Mouse (Mus musculus) myocyte (in vitro differentiated cells): Measurements from ENCODE around the gene Stx4a. TPM values are rescaled to one million over a fixed set of nuclear protein-coding genes. Genes with fewer than 3 reads are reported as not detected.
A peak's percentile ranks its signal among the peaks of the same experiment; 100 is the strongest.

Experiments
- H3K27me3 ChIP-seq: one replicate; pipeline ENCODE4 v1.6.1; 2011; ENCODE audit not compliant: control insufficient read depth, insufficient read depth, insufficient read length
- H3K36me3 ChIP-seq: one replicate; pipeline ENCODE4 v1.6.1; 2011; ENCODE audit not compliant: control insufficient read depth, insufficient read depth
- H3K4me2 ChIP-seq: one replicate; pipeline ENCODE4 v1.6.1; 2011; ENCODE audit warnings: low read depth, control low read depth
- H3K4me3 ChIP-seq: one replicate; pipeline ENCODE4 v1.5.1; 2011; ENCODE audit warnings: mild to moderate bottlenecking, control low read depth, moderate library complexity
- H3K79me2 ChIP-seq: one replicate; pipeline ENCODE4 v1.6.1; 2011; ENCODE audit not compliant: control insufficient read depth, insufficient read depth
- H3ac ChIP-seq: one replicate; pipeline ENCODE4 v1.6.1; 2011; ENCODE audit not compliant: control insufficient read depth, insufficient read length
- CEBPB ChIP-seq: IDR thresholded peaks from 2 replicates; pipeline ENCODE4 v1.6.1; 2011; ENCODE audit warnings: mild to moderate bottlenecking, moderate library complexity; ENCODE audit not compliant: poor library complexity, insufficient read depth, severe bottlenecking
- E2F4 ChIP-seq: IDR thresholded peaks from one replicate; pipeline ENCODE4 v1.6.1; 2011; ENCODE audit warnings: mild to moderate bottlenecking, control low read depth, moderate library complexity; ENCODE audit not compliant: insufficient read depth
- MAX ChIP-seq: IDR thresholded peaks from one replicate; pipeline ENCODE4 v1.6.1; 2011; ENCODE audit warnings: low read depth, mild to moderate bottlenecking, control low read depth
- MYOD1 ChIP-seq, 3 experiments: IDR thresholded peaks; one replicate each; pipeline ENCODE4 v1.6.1; 2011; ENCODE audit warnings: control low read depth in 2 of 3, low read depth in 2 of 3, mild to moderate bottlenecking in 2 of 3, moderate library complexity in 1 of 3; ENCODE audit not compliant: insufficient read length in 2 of 3, control insufficient read depth in 1 of 3
- MYOG ChIP-seq, 3 experiments: IDR thresholded peaks; one replicate each; pipeline ENCODE4 v1.6.1; 2011; ENCODE audit warnings: control low read depth in 2 of 3, low read depth in 2 of 3, mild to moderate bottlenecking in 2 of 3; ENCODE audit not compliant: insufficient read length in 2 of 3, control insufficient read depth in 1 of 3, insufficient read depth in 1 of 3
- POLR2A ChIP-seq: IDR thresholded peaks from one replicate; pipeline ENCODE4 v1.6.1; 2011; ENCODE audit warnings: low read depth, mild to moderate bottlenecking, control low read depth, moderate library complexity; ENCODE audit not compliant: insufficient read length
- POLR2AphosphoS2 ChIP-seq: IDR thresholded peaks from one replicate; pipeline ENCODE4 v1.6.1; 2011; ENCODE audit warnings: low read depth, control low read depth; ENCODE audit not compliant: insufficient read length
- REST ChIP-seq: IDR thresholded peaks from one replicate; pipeline ENCODE4 v1.6.1; 2011; ENCODE audit warnings: mild to moderate bottlenecking, control low read depth, moderate library complexity; ENCODE audit not compliant: insufficient read depth, insufficient read length
- SRF ChIP-seq: IDR thresholded peaks from one replicate; pipeline ENCODE4 v1.6.1; 2011; ENCODE audit warnings: low read depth; ENCODE audit not compliant: control insufficient read depth, insufficient read length
- TCF12 ChIP-seq: IDR thresholded peaks from one replicate; pipeline ENCODE4 v1.6.1; 2011; ENCODE audit warnings: mild to moderate bottlenecking, control low read depth; ENCODE audit not compliant: poor library complexity, insufficient read depth, severe bottlenecking
- TCF3 ChIP-seq: IDR thresholded peaks from one replicate; pipeline ENCODE4 v1.6.1; 2011; ENCODE audit warnings: low read depth, control low read depth; ENCODE audit not compliant: insufficient read length
- USF1 ChIP-seq: IDR thresholded peaks from one replicate; pipeline ENCODE4 v1.6.1; 2011; ENCODE audit warnings: low read depth, mild to moderate bottlenecking, control low read depth, moderate library complexity
- polyA plus RNA-seq: library from polyadenylated mRNA; unstranded; fragments of >200 nt; fragmentation: generic; extraction: Trizol; gene quantifications from one replicate; pipeline ENCODE4 v1.2.1, GENCODE M21; 2012; ENCODE audit warnings: missing spikeins

Gene Stx4a
- polyA plus RNA-seq, 1 experiment, result 73.0 TPM

DNA sequence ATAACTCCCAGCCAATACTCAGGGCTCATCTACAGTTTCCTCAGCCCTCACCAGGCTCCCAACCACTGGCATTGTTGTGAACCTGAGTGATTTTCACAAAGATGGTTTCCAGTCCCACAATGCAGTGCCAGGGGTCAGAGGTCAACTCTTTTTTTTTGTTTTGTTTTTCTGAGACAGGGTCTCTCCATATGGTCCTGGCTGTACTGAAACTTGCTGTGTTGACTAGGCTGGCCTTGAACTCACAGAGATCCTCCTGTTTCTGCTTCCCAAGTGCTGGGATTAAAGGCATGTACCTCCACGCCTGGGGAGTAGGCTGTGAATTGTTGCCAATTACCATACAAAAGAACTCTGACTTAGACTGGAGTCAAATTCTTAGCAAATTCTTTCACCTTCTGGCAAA, 14.2 kb upstream of the Stx4a start:
- Histone ChIP-seq H3ac (no peak overlapping the region), H3K27me3 (no peaks in the 10 kb centered on the region), H3K4me3 (no peak overlapping the region), H3K36me3 (no peaks in the 10 kb centered on the region), H3K79me2 (no peaks in the 10 kb centered on the region), H3K4me2 (no peak overlapping the region)
- TF ChIP-seq POLR2A (no peak), MYOG (IDR thresholded peaks at IDR 0.05; ENCODE audit: control insufficient read depth in 1 of 3, insufficient read depth in 1 of 3, insufficient read length in 2 of 3, low read depth in 2 of 3) (no peak), CEBPB (no peak), MYOD1 (IDR thresholded peaks at IDR 0.05; ENCODE audit: control insufficient read depth in 1 of 3, insufficient read length in 2 of 3, low read depth in 2 of 3) (no peak), POLR2AphosphoS2 (no peak), TCF12 (no peak), MAX (no peak), USF1 (no peak)

DNA sequence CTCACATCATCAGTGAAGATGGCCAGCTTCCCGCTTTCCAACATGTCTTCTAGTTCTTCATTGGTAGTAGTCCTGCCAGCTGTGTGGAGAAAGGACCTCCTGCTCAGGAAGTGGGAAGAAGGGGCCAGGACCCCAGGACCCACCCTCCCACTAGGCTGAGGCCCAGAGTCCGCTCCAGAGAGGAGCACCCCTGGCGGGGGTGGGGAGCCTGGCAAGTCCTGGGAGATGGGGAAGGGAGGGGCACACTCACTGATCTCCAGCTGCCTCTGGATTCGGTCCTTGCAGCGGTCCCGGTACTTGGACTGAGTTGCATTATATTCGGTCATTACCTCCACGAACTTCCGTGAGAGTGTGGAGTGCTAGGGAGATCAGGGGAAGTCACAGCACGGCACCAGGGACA, 13.4 kb upstream of the Stx4a start:
- H3ac ChIP-seq, result no peak overlapping the region
- H3K4me2 ChIP-seq, result no peak overlapping the region
- no peaks in the 10 kb centered on the region for H3K36me3 ChIP-seq
- no peaks in the 10 kb centered on the region for H3K27me3 ChIP-seq
- TF ChIP-seq SRF, result no peak
- TF ChIP-seq CEBPB, result no peak
- no peak for TF ChIP-seq POLR2A
- TF ChIP-seq REST, result no peak
- no peak for TF ChIP-seq TCF12
- no peak for TF ChIP-seq MYOG (IDR thresholded peaks at IDR 0.05; ENCODE audit: control insufficient read depth in 1 of 3, insufficient read depth in 1 of 3, insufficient read length in 2 of 3, low read depth in 2 of 3)
- no peak for TF ChIP-seq USF1
- no peak for TF ChIP-seq MAX
- TF ChIP-seq TCF3, result no peak
- no peak for TF ChIP-seq E2F4
- no peak for TF ChIP-seq MYOD1 (IDR thresholded peaks at IDR 0.05; ENCODE audit: control insufficient read depth in 1 of 3, insufficient read length in 2 of 3, low read depth in 2 of 3)
- TF ChIP-seq POLR2AphosphoS2, result no peak
- no peaks in the 10 kb centered on the region for H3K79me2 ChIP-seq
- H3K4me3 ChIP-seq, result no peak overlapping the region

DNA sequence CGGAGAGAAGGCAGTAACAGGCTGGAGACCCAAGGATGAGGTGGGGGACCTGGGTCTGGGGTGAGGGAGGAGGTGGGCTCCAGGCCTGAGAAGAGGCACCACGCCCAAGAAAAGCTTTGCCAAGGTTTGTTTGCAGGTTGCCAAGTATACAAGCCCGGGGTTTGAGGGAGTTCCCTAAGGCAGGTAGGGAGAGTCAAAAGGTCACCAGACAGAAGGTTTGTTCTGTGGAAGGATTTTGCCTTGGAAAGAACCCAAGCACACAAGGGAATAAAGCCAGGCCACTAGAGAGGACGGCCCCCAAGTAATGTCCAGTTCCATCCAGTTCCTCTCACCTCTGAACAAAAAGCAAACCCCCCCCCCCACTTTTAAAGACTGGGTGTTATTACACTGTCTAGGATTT, 12.9 kb upstream of the Stx4a start:
- Histone ChIP-seq H3K79me2 (no peaks in the 10 kb centered on the region), H3ac (no peak overlapping the region), H3K4me2 (no peak overlapping the region), H3K27me3 (no peaks in the 10 kb centered on the region), H3K36me3 (no peaks in the 10 kb centered on the region), H3K4me3 (no peak overlapping the region)
- TF ChIP-seq E2F4, result no peak
- TF ChIP-seq MYOD1 (IDR thresholded peaks at IDR 0.05; ENCODE audit: control insufficient read depth in 1 of 3, insufficient read length in 2 of 3, low read depth in 2 of 3), result no peak
- TF ChIP-seq TCF12, result no peak
- TF ChIP-seq TCF3, result no peak
- no peak for TF ChIP-seq CEBPB
- TF ChIP-seq POLR2AphosphoS2, result no peak
- TF ChIP-seq USF1, result no peak
- no peak for TF ChIP-seq POLR2A
- no peak for TF ChIP-seq SRF

DNA sequence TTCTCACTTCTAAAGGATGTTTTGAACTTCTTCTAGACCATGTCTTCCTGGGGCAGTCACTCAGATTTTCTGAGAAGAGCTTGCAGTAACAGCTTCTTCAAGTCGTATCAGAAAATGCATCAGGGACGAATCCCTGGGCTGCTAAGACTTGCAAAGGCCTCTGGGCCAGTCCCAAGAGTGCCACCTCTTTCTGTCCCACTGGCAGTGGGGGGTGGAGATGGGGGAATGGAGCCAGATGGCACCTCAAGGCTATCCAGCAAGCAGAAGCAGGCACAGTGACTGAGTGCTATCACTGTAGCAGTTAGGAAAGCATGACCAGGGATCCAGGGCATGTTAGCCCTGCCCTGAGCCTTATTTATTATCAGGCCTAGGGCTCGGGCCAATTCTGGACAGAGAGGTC, 11.8 kb upstream of the Stx4a start:
- H3K36me3 ChIP-seq, result no peaks in the 10 kb centered on the region
- H3K79me2 ChIP-seq, result no peaks in the 10 kb centered on the region
- H3K4me2 ChIP-seq, result no peak overlapping the region
- H3ac ChIP-seq, result no peak overlapping the region
- no peaks in the 10 kb centered on the region for H3K27me3 ChIP-seq
- TF ChIP-seq POLR2A, result no peak
- TF ChIP-seq MAX, result no peak
- TF ChIP-seq POLR2AphosphoS2, result no peak
- H3K4me3 ChIP-seq, result no peak overlapping the region

- no peak overlapping the region for H3K4me3 ChIP-seq
- peak overlapping the region; percentile 27 for H3K4me2 ChIP-seq
- no peak for TF ChIP-seq SRF
- no peak for TF ChIP-seq MYOD1 (IDR thresholded peaks at IDR 0.05; ENCODE audit: control insufficient read depth in 1 of 3, insufficient read length in 2 of 3, low read depth in 2 of 3)
- TF ChIP-seq REST, result no peak
- TF ChIP-seq CEBPB, result no peak
- no peak for TF ChIP-seq USF1
- no peak for TF ChIP-seq TCF3
- no peaks in the 10 kb centered on the region for H3K36me3 ChIP-seq
- H3ac ChIP-seq, result no peak overlapping the region
- no peaks in the 10 kb centered on the region for H3K27me3 ChIP-seq
- H3K79me2 ChIP-seq, result no peaks in the 10 kb centered on the region
Observed at GRCm38 (mm10) chr7:127813821-127814220, 10.3 kb upstream of the Stx4a start.
